ENCODE assay signal across 22 mouse cellular contexts in genomic region chr2:45244491-45244890, GRCm38 (mm10).
DNase-seq lines count a peak whose midpoint lies in the region; ATAC-seq and TF ChIP-seq lines count a peak whose summit lies in the region.
"Had no signal": no experiment of that assay in that cellular context is flagged by ENCODE, and none has a peak within 500 bp of the region (broad histone marks: within the 10 kb centered on the region; RNA-seq: fewer than 3 reads in every experiment).

No protein-coding gene starts in this region.

- no peak for DNase-seq in liver, postnatal 0 days
- no peak for DNase-seq in liver, embryonic 11.5 days (ENCODE audit: low spot score)
- DNase-seq in lung, adult 18-20 months: peak; percentile 31 to 54
- DNase-seq in lung, postnatal 10 days: peak; percentile 68
- no peak for DNase-seq in right cerebral cortex, postnatal 10 days (ENCODE audit: low spot score in 2 of 2)
- DNase-seq in frontal cortex, postnatal 10 days (ENCODE audit: low spot score in 2 of 2): no peak
- DNase-seq: adrenal gland, postnatal 10 days; cerebellum, adult 11-12 months; cerebellum, postnatal 14 days; embryo, embryonic 11 days; forebrain, postnatal 0 days; heart, adult 18-20 months; kidney, adult 11 months; layer of hippocampus, postnatal 36 days; left cerebral cortex, postnatal 4 days; liver had no signal

- H3K4me3 ChIP-seq in liver, postnatal 0 days (ENCODE audit: low read depth, low read length): no peak overlapping the region
- H3K4me3 ChIP-seq in liver, embryonic 11.5 days (ENCODE audit: low read depth, low read length): no peak overlapping the region
- H3K4me3 ChIP-seq: heart, embryonic 15.5 days; midbrain, embryonic 12.5 days; neural tube, embryonic 12.5 days had no signal

- WGBS in liver, postnatal 0 days (ENCODE audit: insufficient replicate concordance): 71% methylated on average over 14 of the region's 14 CpGs
- 70% methylated on average over 14 of the region's 14 CpGs for WGBS in liver, embryonic 11.5 days

- peaks cover 7% of the 10 kb centered on the region for H3K4me1 ChIP-seq in liver, postnatal 0 days (ENCODE audit: insufficient read depth)
- H3K4me1 ChIP-seq in liver, embryonic 11.5 days (replicated peaks; ENCODE audit: control insufficient read depth, insufficient read depth, low read length): peaks cover 7% of the 10 kb centered on the region
- H3K4me1 ChIP-seq: midbrain, embryonic 12.5 days; neural tube, embryonic 12.5 days had no signal

- H3K9ac ChIP-seq in liver, postnatal 0 days (replicated peaks): no peak overlapping the region
- H3K9ac ChIP-seq in liver, embryonic 11.5 days (ENCODE audit: low read depth, low read length): no peak overlapping the region
- H3K9ac ChIP-seq: forebrain, postnatal 0 days; heart, embryonic 15.5 days; midbrain, embryonic 12.5 days; neural tube, embryonic 12.5 days had no signal

- no peak for ATAC-seq in liver, postnatal 0 days
- ATAC-seq in liver, embryonic 11.5 days (replicated peaks; ENCODE audit: low FRiP score): no peak
- ATAC-seq in erythroid progenitor cell, adult 5-6 weeks (replicated peaks; ENCODE audit: low FRiP score, poor library complexity, severe bottlenecking): no peak
- ATAC-seq: forebrain, postnatal 0 days; hindbrain, embryonic 16.5 days; Patski had no signal

- TF ChIP-seq EP300 in liver, postnatal 0 days (IDR thresholded peaks at IDR 0.05; ENCODE audit: low read depth): no peak

- H3K36me3 ChIP-seq in liver, postnatal 0 days (replicated peaks; ENCODE audit: insufficient read depth, low read length): no peaks in the 10 kb centered on the region
- H3K36me3 ChIP-seq in liver, embryonic 11.5 days (ENCODE audit: control insufficient read depth, insufficient read depth, low read length): no peaks in the 10 kb centered on the region
- H3K36me3 ChIP-seq: heart, embryonic 15.5 days; midbrain, embryonic 12.5 days; neural tube, embryonic 12.5 days had no signal

- no peaks in the 10 kb centered on the region for H3K9me3 ChIP-seq in liver, postnatal 0 days (ENCODE audit: low read length)
- H3K9me3 ChIP-seq in liver, embryonic 11.5 days (ENCODE audit: control insufficient read depth, low read length): no peaks in the 10 kb centered on the region
- H3K9me3 ChIP-seq: heart, embryonic 15.5 days; midbrain, embryonic 12.5 days; neural tube, embryonic 12.5 days had no signal

- peak overlapping the region; percentile 45 for H3K27ac ChIP-seq in liver, postnatal 0 days (ENCODE audit: low read depth)
- H3K27ac ChIP-seq in liver, embryonic 11.5 days (ENCODE audit: low read depth, low read length): no peak overlapping the region
- H3K27ac ChIP-seq: heart, embryonic 15.5 days; midbrain, embryonic 12.5 days; neural tube, embryonic 12.5 days had no signal

- H3K4me2 ChIP-seq in liver, postnatal 0 days (ENCODE audit: low read depth, low read length): peak overlapping the region; percentile 26
- no peak overlapping the region for H3K4me2 ChIP-seq in liver, embryonic 11.5 days
- H3K4me2 ChIP-seq: heart, embryonic 15.5 days; midbrain, embryonic 12.5 days; neural tube, embryonic 12.5 days had no signal

- no peak for TF ChIP-seq CTCF in liver, postnatal 0 days (IDR thresholded peaks at IDR 0.05; ENCODE audit: low read depth)

- H3K27me3 ChIP-seq in liver, postnatal 0 days (ENCODE audit: insufficient read depth, low read length): no peaks in the 10 kb centered on the region
- H3K27me3 ChIP-seq in liver, embryonic 11.5 days (replicated peaks; ENCODE audit: control insufficient read depth, insufficient read depth, low read length): no peaks in the 10 kb centered on the region
- H3K27me3 ChIP-seq: heart, embryonic 15.5 days; midbrain, embryonic 12.5 days; neural tube, embryonic 12.5 days; Patski had no signal

Comparison
In these comparisons a context has a peak if more than half of its experiments do, and no peak if none do; other contexts are left out.
1. DNase-seq: peak in lung, adult 18-20 months (2 of 2) and lung, postnatal 10 days (single experiment); none in liver, postnatal 0 days (single experiment), liver, embryonic 11.5 days (single experiment), right cerebral cortex, postnatal 10 days (0 of 2) and frontal cortex, postnatal 10 days (0 of 2).